Mouse (Mus musculus) limb, embryonic 14.5 days (tissue): ENCODE results near the gene Srebf1. TPM values are rescaled to one million over a fixed set of nuclear protein-coding genes. Genes with fewer than 3 reads are reported as not detected.

Experiments
- ATAC-seq: fragments of 200-750 bp; cut with Nextera tagmentation; 2 replicates; pipeline ENCODE4 v1.8.0; 2017; ENCODE audit warnings: low read depth, moderate number of reproducible peaks, moderate TSS enrichment; ENCODE audit not compliant: low FRiP score
- DNase-seq: peaks from one replicate; pipeline ENCODE4 v3.0.0-alpha.2; 2015; ENCODE audit warnings: low spot score
- H3K27ac ChIP-seq: fragments of 300-500 bp; sonication (generic); replicated peaks from 2 replicates; pipeline ENCODE4 v1.5.1; 2014; ENCODE audit warnings: low read depth, mild to moderate bottlenecking, low read length, moderate library complexity, mixed read lengths
- H3K27me3 ChIP-seq: fragments of 300-500 bp; sonication (generic); 2 replicates; pipeline ENCODE4 v1.6.1; 2014; ENCODE audit warnings: low read length, mixed read lengths; ENCODE audit not compliant: control insufficient read depth, insufficient read depth
- H3K36me3 ChIP-seq: fragments of 300-500 bp; sonication (generic); 2 replicates; pipeline ENCODE4 v1.6.1; 2014; ENCODE audit warnings: mild to moderate bottlenecking, low read length, moderate library complexity, mixed read lengths; ENCODE audit not compliant: control insufficient read depth, insufficient read depth
- H3K4me1 ChIP-seq: fragments of 300-500 bp; sonication (generic); 2 replicates; pipeline ENCODE4 v1.6.1; 2014; ENCODE audit warnings: antibody characterized with exemption, low read length, mixed read lengths; ENCODE audit not compliant: control insufficient read depth, insufficient read depth
- H3K4me2 ChIP-seq: fragments of 300-500 bp; sonication (generic); replicated peaks from 2 replicates; pipeline ENCODE4 v1.6.1; 2014; ENCODE audit warnings: low read depth, mild to moderate bottlenecking, low read length, moderate library complexity; ENCODE audit not compliant: severe bottlenecking
- H3K4me3 ChIP-seq: fragments of 300-500 bp; sonication (generic); replicated peaks from 2 replicates; pipeline ENCODE4 v1.5.1; 2014; ENCODE audit warnings: low read length
- H3K9ac ChIP-seq: fragments of 300-500 bp; sonication (generic); 2 replicates; pipeline ENCODE4 v1.6.1; 2014; ENCODE audit warnings: mild to moderate bottlenecking, low read depth, low read length, moderate library complexity; ENCODE audit not compliant: severe bottlenecking
- H3K9me3 ChIP-seq: fragments of 300-500 bp; sonication (generic); 2 replicates; pipeline ENCODE4 v1.6.1; 2016; ENCODE audit warnings: low read length; ENCODE audit not compliant: control insufficient read depth
- POLR2A ChIP-seq: fragments of 200-500 bp; IDR thresholded peaks from 2 replicates; pipeline ENCODE4 v1.8.0; 2012; ENCODE audit warnings: inconsistent platforms, mild to moderate bottlenecking, moderate library complexity, borderline replicate concordance; ENCODE audit not compliant: insufficient read depth, insufficient read length; ENCODE audit errors: extremely low read depth
- WGBS: fragments of 180-500 bp; shearing (Covaris S2); extraction: QIAGEN DNeasy Blood & Tissue Kit; methylation state at CpG from one replicate; pipeline ENCODE4 v1.1.7; 2014; 5-methylcytosine and 5-hydroxymethylcytosine counted together
- polyA plus RNA-seq, 2 experiments: library from polyadenylated mRNA; depleted of rRNA in 1 of 2; stranded (reverse) in 1 of 2; unstranded in 1 of 2; fragments of >200 nt; fragmentation: Nextera tagmentation in 1 of 2; extraction: Ambion mirVana in 1 of 2; gene quantifications; 2 replicates each; pipeline versions ENCODE4 v1.2.1 to v1.2.3; 2012 to 2014

Gene Srebf1
- polyA plus RNA-seq, 2 experiments, result 77.1 to 96.5 TPM

DNA sequence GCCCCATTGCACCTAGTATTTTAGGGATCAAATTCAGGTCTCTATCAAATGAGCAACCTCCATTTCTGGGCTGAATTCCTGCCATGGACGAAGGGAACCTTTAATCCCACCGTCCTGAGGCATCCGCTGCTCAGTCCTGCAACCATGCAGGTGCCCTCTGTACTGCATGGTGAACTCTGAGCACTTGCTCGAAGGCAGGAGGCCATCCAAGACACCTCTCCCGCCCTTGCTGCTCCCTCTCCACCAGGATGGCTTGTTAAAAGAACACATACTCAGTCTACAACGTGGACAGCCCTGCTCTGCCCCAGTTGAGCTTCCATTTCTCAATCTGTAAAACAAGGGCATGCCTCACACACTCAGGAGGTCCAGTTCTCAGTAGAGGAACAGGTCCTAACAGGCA lies 14.2 kb downstream of the Srebf1 start:
- no peak for TF ChIP-seq POLR2A
- WGBS, result 52% methylated on average over 6 of the region's 6 CpGs

DNA sequence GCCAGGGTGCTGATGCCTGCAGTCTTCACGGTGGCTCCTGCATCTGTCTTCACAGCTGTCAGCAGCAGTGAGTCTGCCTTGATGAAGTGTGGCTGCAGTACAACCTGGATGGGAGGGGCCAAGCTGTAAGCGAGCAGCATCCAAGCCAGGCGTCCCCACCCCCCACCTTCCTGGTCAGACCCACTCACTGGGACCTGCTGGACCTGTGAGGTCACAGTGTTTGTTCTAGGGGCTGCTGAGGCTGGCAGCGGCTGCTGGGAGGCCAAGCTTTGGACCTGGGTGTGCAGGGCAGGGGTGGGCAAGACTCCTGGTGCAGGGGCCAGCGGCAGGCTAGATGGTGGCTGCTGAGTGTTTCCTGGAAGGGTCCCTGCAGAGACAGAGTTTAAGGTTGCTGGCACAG lies 16.2 kb downstream of the Srebf1 start:
- TF ChIP-seq POLR2A, result no peak
- DNase-seq, result no peak
- H3K9me3 ChIP-seq, result no peaks in the 10 kb centered on the region
- no peak overlapping the region for H3K4me3 ChIP-seq
- H3K27ac ChIP-seq, result no peak overlapping the region
- WGBS, result 64% methylated on average over 5 of the region's 5 CpGs
- ATAC-seq, result no peak
- no peak overlapping the region for H3K9ac ChIP-seq
- no peaks in the 10 kb centered on the region for H3K27me3 ChIP-seq
- H3K4me1 ChIP-seq, result peaks cover 30% of the 10 kb centered on the region
- peaks cover 61% of the 10 kb centered on the region for H3K36me3 ChIP-seq
- H3K4me2 ChIP-seq, result no peak overlapping the region

More for the DNA sequence above, 14.2 kb downstream of the Srebf1 start:
- ATAC-seq, result no peak
- DNase-seq, result no peak
- no peaks in the 10 kb centered on the region for H3K9me3 ChIP-seq
- peaks cover 41% of the 10 kb centered on the region for H3K36me3 ChIP-seq
- peaks cover 50% of the 10 kb centered on the region for H3K4me1 ChIP-seq
- no peaks in the 10 kb centered on the region for H3K27me3 ChIP-seq
- peak overlapping the region; percentile 68; the same call in 1 of the 2 replicates for H3K4me2 ChIP-seq
- H3K4me3 ChIP-seq, result peak overlapping the region; percentile 43; the same call in 1 of the 2 replicates
- 0 out of 2 replicates have a peak overlapping the region, but pooled peaks have one; percentile 31 for H3K9ac ChIP-seq
- 0 out of 2 replicates have a peak overlapping the region, but pooled peaks have one; percentile 43 for H3K27ac ChIP-seq

DNA sequence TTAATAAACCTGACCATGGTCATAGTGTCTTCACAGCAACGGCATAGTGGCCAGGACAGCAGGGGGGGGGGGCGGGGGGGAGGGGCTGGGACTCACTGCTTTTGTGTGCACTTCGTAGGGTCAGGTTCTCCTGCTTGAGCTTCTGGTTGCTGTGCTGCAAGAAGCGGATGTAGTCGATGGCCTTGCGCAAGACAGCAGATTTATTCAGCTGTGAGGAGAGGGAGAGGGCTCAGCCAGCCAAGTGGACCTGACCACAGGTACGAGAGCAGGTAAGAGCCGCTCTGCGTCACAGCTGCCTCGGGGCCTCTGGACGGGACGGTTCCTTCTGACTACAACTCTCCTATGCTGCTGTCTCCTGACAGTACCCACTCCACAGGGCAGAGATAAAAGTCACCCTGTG lies 17.4 kb downstream of the Srebf1 start:
- H3K9ac ChIP-seq, result no peak overlapping the region
- H3K27ac ChIP-seq, result no peak overlapping the region
- no peaks in the 10 kb centered on the region for H3K9me3 ChIP-seq
- no peak overlapping the region for H3K4me2 ChIP-seq
- TF ChIP-seq POLR2A, result no peak
- no peak overlapping the region for H3K4me3 ChIP-seq
- 91% methylated on average over 11 of the region's 12 CpGs for WGBS
- H3K27me3 ChIP-seq, result no peaks in the 10 kb centered on the region
- peaks cover 72% of the 10 kb centered on the region for H3K36me3 ChIP-seq
- DNase-seq, result no peak
- peaks cover 23% of the 10 kb centered on the region for H3K4me1 ChIP-seq
- ATAC-seq, result no peak

DNA sequence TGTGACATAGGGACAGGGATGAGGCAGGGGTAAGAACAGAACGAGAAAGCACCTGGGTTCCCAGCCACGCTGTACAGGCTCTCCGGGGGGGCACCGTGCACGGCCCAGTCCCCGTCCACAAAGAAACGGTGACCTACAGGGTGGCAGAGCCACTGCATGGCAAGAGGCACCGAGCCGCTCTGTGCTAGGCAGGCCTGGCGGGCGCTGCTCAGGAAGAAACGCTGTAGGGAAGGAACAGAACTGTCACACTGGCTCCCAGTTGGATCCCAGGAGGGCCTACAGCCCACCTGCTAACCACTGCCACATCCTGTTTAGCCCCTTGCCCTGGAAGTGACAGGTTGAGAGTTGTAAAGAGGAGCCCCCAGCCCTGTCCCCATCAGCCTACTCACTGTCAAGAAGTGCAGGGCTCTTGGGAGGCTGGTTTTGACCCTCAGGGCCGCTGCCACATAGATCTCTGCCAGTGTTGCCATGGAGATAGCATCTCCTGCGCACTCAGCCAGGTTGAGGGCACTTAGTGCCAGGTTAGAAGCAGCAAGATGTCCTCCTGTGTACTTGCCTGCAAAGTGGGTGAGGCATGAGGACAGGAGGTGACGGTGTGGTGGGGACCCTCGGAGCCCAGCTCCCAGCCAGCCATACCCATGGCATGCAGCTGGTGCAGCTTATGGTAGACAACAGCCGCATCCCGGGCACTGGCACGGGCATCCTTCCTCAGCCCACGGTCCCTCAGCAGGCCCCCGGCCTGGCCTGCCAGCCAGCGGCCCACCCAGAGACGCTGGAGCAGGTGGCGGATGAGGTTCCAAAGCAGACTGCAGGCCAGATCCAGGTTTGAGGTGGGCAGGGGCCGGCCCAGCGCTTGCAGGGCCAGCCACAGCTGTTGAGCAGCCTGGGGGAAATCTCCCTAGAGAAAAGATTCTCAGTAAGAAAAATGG lies 19.4 kb downstream of the Srebf1 start:
- ATAC-seq, result no peak
- TF ChIP-seq POLR2A, result no peak
- DNase-seq, result no peak
- WGBS, result 91% methylated on average over 26 of the region's 26 CpGs
- peaks cover 90% of the 10 kb centered on the region for H3K36me3 ChIP-seq
- no peaks in the 10 kb centered on the region for H3K27me3 ChIP-seq
- peaks cover 6% of the 10 kb centered on the region for H3K4me1 ChIP-seq
- H3K27ac ChIP-seq, result 0 out of 2 replicates have a peak overlapping the region, but pooled peaks have one; percentile 5
- H3K4me2 ChIP-seq, result no peak overlapping the region
- H3K4me3 ChIP-seq, result no peak overlapping the region
- no peak overlapping the region for H3K9ac ChIP-seq
- H3K9me3 ChIP-seq, result no peaks in the 10 kb centered on the region

DNA sequence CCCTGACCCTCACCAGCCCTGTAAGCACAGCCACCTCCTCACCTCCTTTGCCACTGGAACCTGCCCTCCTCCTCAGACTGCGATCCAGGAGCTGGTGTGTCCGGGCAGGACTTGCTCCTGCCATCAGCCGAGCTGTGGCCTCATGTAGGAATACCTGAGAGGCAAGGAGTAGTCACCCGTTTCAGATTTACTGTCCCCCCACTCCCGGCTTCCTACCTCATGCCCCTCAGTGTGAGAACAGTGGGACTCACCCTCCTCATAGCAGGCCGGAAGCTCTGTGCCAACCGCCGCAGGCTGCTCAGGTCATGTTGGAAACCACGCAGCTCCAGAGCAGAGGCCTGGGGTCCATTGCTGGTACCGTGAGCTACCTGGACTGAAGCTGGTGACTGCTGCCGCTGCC lies 22.0 kb downstream of the Srebf1 start:
- TF ChIP-seq POLR2A, result no peak
- H3K36me3 ChIP-seq, result peaks cover 79% of the 10 kb centered on the region
- 0 out of 2 replicates have a peak overlapping the region, but pooled peaks have one; percentile 21 for H3K9ac ChIP-seq
- H3K9me3 ChIP-seq, result no peaks in the 10 kb centered on the region
- no peak overlapping the region for H3K4me3 ChIP-seq
- WGBS, result 88% methylated on average over 11 of the region's 11 CpGs
- DNase-seq (no peak), ATAC-seq (no peak)
- peaks cover 4% of the 10 kb centered on the region; the same call in 1 of the 2 replicates for H3K4me1 ChIP-seq
- peak overlapping the region; percentile 58; the same call in 1 of the 2 replicates for H3K27ac ChIP-seq
- H3K27me3 ChIP-seq, result no peaks in the 10 kb centered on the region
- no peak overlapping the region for H3K4me2 ChIP-seq
